Mouse (Mus musculus) lung, adult 2 months (tissue): Measurements from ENCODE around the gene Camk1d. TPM values are rescaled to one million over a fixed set of nuclear protein-coding genes. Genes with fewer than 3 reads are reported as not detected.

Source experiments
- DNase-seq: peaks from one replicate; pipeline ENCODE4 v3.0.0; 2022
- H3K4me1 ChIP-seq: fragments of 200-500 bp; 2 replicates; pipeline ENCODE4 v1.6.1; 2011; ENCODE audit warnings: low read length; ENCODE audit not compliant: control insufficient read depth, insufficient read depth
- H3K4me3 ChIP-seq: fragments of 200-500 bp; replicated peaks from 2 replicates; pipeline ENCODE3; 2011; ENCODE audit warnings: low read depth, mild to moderate bottlenecking, control low read depth, low read length; ENCODE audit errors: extremely low read depth
- CTCF ChIP-seq: fragments of 200-500 bp; IDR thresholded peaks from 2 replicates; pipeline ENCODE4 v1.5.1; 2011; ENCODE audit warnings: mild to moderate bottlenecking, low read length, control low read depth; ENCODE audit not compliant: insufficient read depth
- POLR2A ChIP-seq: fragments of 200-500 bp; IDR thresholded peaks from 2 replicates; pipeline ENCODE4 v1.6.1; 2011; ENCODE audit warnings: low read depth, mild to moderate bottlenecking, control low read depth, low read length, borderline replicate concordance; ENCODE audit errors: extremely low read depth
- WGBS: fragments of 180-500 bp; shearing (Covaris S2); methylation state at CpG from one replicate; pipeline ENCODE4 v1.1.7; 2018; 5-methylcytosine and 5-hydroxymethylcytosine counted together
- polyA plus RNA-seq: library from polyadenylated mRNA; depleted of rRNA; stranded (reverse); fragments of >200 nt; gene quantifications from 2 replicates; pipeline ENCODE4 v1.2.3, GENCODE M21; 2012

Gene Camk1d
- polyA plus RNA-seq, 1 experiment, result 3.8 TPM

- DNase-seq, result no peak
- WGBS, result 78% methylated on average over 13 of the region's 13 CpGs
- Histone ChIP-seq H3K4me1 (no peaks in the 10 kb centered on the region), H3K4me3 (no peak overlapping the region)
- no peak for TF ChIP-seq CTCF
- no peak for TF ChIP-seq POLR2A
Observed at GRCm38 (mm10) chr2:5352821-5353522, 361.3 kb downstream of the Camk1d start.

- Histone ChIP-seq H3K4me1 (no peaks in the 10 kb centered on the region), H3K4me3 (no peak overlapping the region)
- WGBS, result 77% methylated on average over 9 of the region's 9 CpGs
- no peak for DNase-seq
- no peak for TF ChIP-seq CTCF
- no peak for TF ChIP-seq POLR2A
Observed at GRCm38 (mm10) chr2:5345344-5345743, 369.0 kb downstream of the Camk1d start.

- Histone ChIP-seq H3K4me3 (no peak overlapping the region), H3K4me1 (no peaks in the 10 kb centered on the region)
- no peak for DNase-seq
- TF ChIP-seq CTCF (no peak), POLR2A (no peak)
- WGBS, result 86% methylated on average over 12 of the region's 12 CpGs
Observed at GRCm38 (mm10) chr2:5327533-5328250, 386.6 kb downstream of the Camk1d start.

- no peak for DNase-seq
- Histone ChIP-seq H3K4me1 (no peaks in the 10 kb centered on the region), H3K4me3 (no peak overlapping the region)
- 83% methylated on average over 3 of the region's 3 CpGs for WGBS
- TF ChIP-seq POLR2A, result no peak
- no peak for TF ChIP-seq CTCF
Observed at GRCm38 (mm10) chr2:5324806-5325205, 389.5 kb downstream of the Camk1d start.

- DNase-seq, result no peak
- no peak overlapping the region for H3K4me3 ChIP-seq
- 66% methylated on average over 8 of the region's 8 CpGs for WGBS
- H3K4me1 ChIP-seq, result no peaks in the 10 kb centered on the region
- TF ChIP-seq POLR2A (no peak), CTCF (no peak)
Observed at GRCm38 (mm10) chr2:5321660-5322295, 392.5 kb downstream of the Camk1d start.

GRCm38 (mm10) chr2:5319138-5319537 is 395.2 kb downstream of the Camk1d start:
- TF ChIP-seq CTCF (no peak), POLR2A (no peak)
- no peak for DNase-seq
- WGBS, result 89% methylated on average over 3 of the region's 3 CpGs
- Histone ChIP-seq H3K4me1 (no peaks in the 10 kb centered on the region), H3K4me3 (no peak overlapping the region)

GRCm38 (mm10) chr2:5316763-5317162 is 397.6 kb downstream of the Camk1d start:
- Histone ChIP-seq H3K4me3 (no peak overlapping the region), H3K4me1 (no peaks in the 10 kb centered on the region)
- no peak for DNase-seq
- no peak for TF ChIP-seq POLR2A
- WGBS, result 67% methylated on average over 5 of the region's 5 CpGs

- 69% methylated on average over 4 of the region's 4 CpGs for WGBS
- Histone ChIP-seq H3K4me3 (no peak overlapping the region), H3K4me1 (no peaks in the 10 kb centered on the region)
- DNase-seq, result no peak
- TF ChIP-seq CTCF, result no peak
- TF ChIP-seq POLR2A, result no peak
Observed at GRCm38 (mm10) chr2:5316217-5316616, 398.1 kb downstream of the Camk1d start.

- 73% methylated on average over 8 of the region's 8 CpGs for WGBS
- Histone ChIP-seq H3K4me3 (no peak overlapping the region), H3K4me1 (no peaks in the 10 kb centered on the region)
- TF ChIP-seq POLR2A, result no peak
- TF ChIP-seq CTCF, result no peak
- no peak for DNase-seq
Observed at GRCm38 (mm10) chr2:5315291-5315828, 399.0 kb downstream of the Camk1d start.
